Mouse (Mus musculus): ENCODE measurements around the gene Txndc5. TPM values are rescaled to one million over a fixed set of nuclear protein-coding genes. Genes with fewer than 3 reads are reported as not detected.

Txndc5 gene
- total and polyA plus RNA-seq, 3 experiments = 120 to 145 (median 131) TPM

GRCm38 (mm10) chr13:38547717-38548116 lies 19.1 kb upstream of the Txndc5 start:
- H3K27ac ChIP-seq (ENCODE audit: insufficient read depth, low read depth) = peak overlapping the region; percentile 26; the same call in 1 of the 2 replicates
- H3K36me3 ChIP-seq (replicated peaks in 1 of 2; ENCODE audit: control insufficient read depth in 1 of 2, insufficient read depth in 1 of 2, low read length in 1 of 2) = no peaks in the 10 kb centered on the region
- H3K4me3 ChIP-seq (replicated peaks in 1 of 3; ENCODE audit: low read depth in 2 of 3, low read length in 2 of 3, poor library complexity in 1 of 3) = no peak overlapping the region
- peak; percentile 67 for TF ChIP-seq JUN (IDR thresholded peaks at IDR 0.05; ENCODE audit: insufficient read depth, low read depth, low read length)
- TF ChIP-seq POLR2AphosphoS2 (IDR thresholded peaks at IDR 0.05; ENCODE audit: low read depth, low read length) = no peak
- TF ChIP-seq MAFK (IDR thresholded peaks at IDR 0.05; ENCODE audit: insufficient replicate concordance, low read length) = no peak
- no peak for TF ChIP-seq MYC (IDR thresholded peaks at IDR 0.05; ENCODE audit: low read depth, low read length)
- no peak for TF ChIP-seq E2F4 (IDR thresholded peaks at IDR 0.05; ENCODE audit: insufficient replicate concordance, low read depth, low read length)
- TF ChIP-seq USF1 (IDR thresholded peaks at IDR 0.05; ENCODE audit: low read depth, low read length) = no peak
- TF ChIP-seq TCF12 (IDR thresholded peaks at IDR 0.05; ENCODE audit: low read depth, low read length) = no peak
- peak; percentile 43; the same call in 1 of the 2 replicates for TF ChIP-seq JUND (conservative IDR thresholded peaks at IDR 0.05; ENCODE audit: low read depth, low read length)
- TF ChIP-seq IRF4 (IDR thresholded peaks at IDR 0.05; ENCODE audit: low read depth, low read length) = no peak
- peak; percentile 27; the same call in 1 of the 2 replicates for TF ChIP-seq BHLHE40 (IDR thresholded peaks at IDR 0.05; ENCODE audit: low read depth, low read length)
- no peak overlapping the region; the same call in 1 of the 2 replicates for H3K4me2 ChIP-seq (ENCODE audit: insufficient read depth, low read depth, poor library complexity, severe bottlenecking)
- no peak for DNase-seq (ENCODE audit: extremely low read depth)
- peaks cover 15 to 50% of the 10 kb centered on the region in 2 experiments for H3K4me1 ChIP-seq (ENCODE audit: control insufficient read depth in 1 of 2, insufficient read depth in 2 of 2)
- dilution Hi-C loops (cut with MboI; ENCODE audit: extremely low pct_ligation_motif_present, extremely low pct_unique_long_range_greater_than_20kb, low sequenced_read_pairs) = no loop called here
- no peak overlapping the region for H3K9ac ChIP-seq (ENCODE audit: insufficient read depth, low read depth)
- in situ Hi-C loops (cut with MboI; ENCODE audit: low pct_ligation_motif_present, low pct_unique_long_range_greater_than_20kb, low sequenced_read_pairs) = no loop called here
- H3K9me3 ChIP-seq (replicated peaks; ENCODE audit: low read length) = peaks cover 2% of the 10 kb centered on the region
- H3K27me3 ChIP-seq (replicated peaks) = no peaks in the 10 kb centered on the region
- H3K79me2 ChIP-seq (replicated peaks; ENCODE audit: control insufficient read depth, extremely low read depth, insufficient read depth, poor library complexity, severe bottlenecking) = no peaks in the 10 kb centered on the region

DNA sequence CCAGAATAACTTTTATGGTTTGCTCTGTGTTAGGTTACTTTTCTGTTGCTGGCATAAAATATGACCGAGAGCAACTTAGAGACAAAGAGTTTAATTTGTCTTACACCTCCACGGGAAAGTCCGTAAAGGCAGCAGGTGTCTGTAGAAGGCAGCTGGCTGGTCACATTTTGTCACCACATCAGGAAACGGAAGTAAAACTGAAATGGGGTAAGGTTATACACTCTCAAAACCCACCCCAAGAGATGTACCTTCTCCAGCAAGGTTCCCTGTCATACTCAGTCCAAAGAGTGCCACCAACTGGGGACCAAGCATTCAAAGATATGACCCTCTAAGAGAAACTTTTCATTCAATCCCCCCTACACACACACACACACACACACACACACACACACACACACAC lies 18.1 kb upstream of the Txndc5 start:
- H3K27me3 ChIP-seq (replicated peaks) = no peaks in the 10 kb centered on the region
- H3K36me3 ChIP-seq (replicated peaks in 1 of 2; ENCODE audit: control insufficient read depth in 1 of 2, insufficient read depth in 1 of 2, low read length in 1 of 2) = no peaks in the 10 kb centered on the region
- TF ChIP-seq MAZ (IDR thresholded peaks at IDR 0.05; ENCODE audit: low read depth, low read length) (no peak), KAT2A (IDR thresholded peaks at IDR 0.05; ENCODE audit: insufficient replicate concordance, low read length) (no peak), JUN (IDR thresholded peaks at IDR 0.05; ENCODE audit: insufficient read depth, low read depth, low read length) (0 out of 2 replicates have a peak, but pooled peaks have one; percentile 13), CTCF (conservative IDR thresholded peaks at IDR 0.05 in 1 of 2, IDR thresholded peaks at IDR 0.05 in 1 of 2; ENCODE audit: low read depth in 2 of 2, low read length in 2 of 2) (peak in 1 of 2 experiments; percentile 51; a peak in 2 of 4 replicates), BHLHE40 (IDR thresholded peaks at IDR 0.05; ENCODE audit: low read depth, low read length) (peak; percentile 85), HCFC1 (IDR thresholded peaks at IDR 0.05; ENCODE audit: low read depth, low read length) (peak; percentile 63), MEF2A (IDR thresholded peaks at IDR 0.05; ENCODE audit: borderline replicate concordance, low read depth, low read length) (peak; percentile 79; the same call in 1 of the 2 replicates), CHD2 (IDR thresholded peaks at IDR 0.05; ENCODE audit: low read length) (no peak), ZKSCAN1 (IDR thresholded peaks at IDR 0.05; ENCODE audit: borderline replicate concordance, low read depth, low read length) (no peak), SIN3A (IDR thresholded peaks at IDR 0.05; ENCODE audit: low read length) (0 out of 2 replicates have a peak, but pooled peaks have one; percentile 41), ETS1 (conservative IDR thresholded peaks at IDR 0.05; ENCODE audit: low read depth, low read length) (peak; percentile 77), POLR2A (IDR thresholded peaks at IDR 0.05; ENCODE audit: low read depth, low read length) (peak; percentile 55), IRF4 (IDR thresholded peaks at IDR 0.05; ENCODE audit: low read depth, low read length) (peak; percentile 75), RAD21 (IDR thresholded peaks at IDR 0.05; ENCODE audit: low read depth, low read length) (peak; percentile 57), TCF12 (IDR thresholded peaks at IDR 0.05; ENCODE audit: low read depth, low read length) (peak; percentile 95), SMC3 (IDR thresholded peaks at IDR 0.05; ENCODE audit: low read depth, low read length) (peak; percentile 39), MAFK (IDR thresholded peaks at IDR 0.05; ENCODE audit: insufficient replicate concordance, low read length) (no peak), EP300 (IDR thresholded peaks at IDR 0.05; ENCODE audit: low read length) (peak; percentile 90), ELF1 (IDR thresholded peaks at IDR 0.05; ENCODE audit: low read depth, low read length) (peak; percentile 75), RCOR1 (conservative IDR thresholded peaks at IDR 0.05; ENCODE audit: low read depth, low read length) (0 out of 2 replicates have a peak, but pooled peaks have one; percentile 69), MXI1 (IDR thresholded peaks at IDR 0.05; ENCODE audit: low read depth, low read length) (no peak), TBP (conservative IDR thresholded peaks at IDR 0.05; ENCODE audit: low read depth, low read length) (no peak), MYC (IDR thresholded peaks at IDR 0.05; ENCODE audit: low read depth, low read length) (peak; percentile 85), NRF1 (IDR thresholded peaks at IDR 0.05; ENCODE audit: low read depth, low read length) (no peak)
- peaks cover 2% of the 10 kb centered on the region for H3K9me3 ChIP-seq (replicated peaks; ENCODE audit: low read length)
- H3K9ac ChIP-seq (ENCODE audit: insufficient read depth, low read depth) = peak overlapping the region; percentile 34; the same call in 1 of the 2 replicates
- dilution Hi-C loops (cut with MboI; ENCODE audit: extremely low pct_ligation_motif_present, extremely low pct_unique_long_range_greater_than_20kb, low sequenced_read_pairs) (no loop called here), in situ Hi-C loops (cut with MboI; ENCODE audit: low pct_ligation_motif_present, low pct_unique_long_range_greater_than_20kb, low sequenced_read_pairs) (no loop called here)
- 0 out of 2 replicates have a peak overlapping the region, but pooled peaks have one; percentile 39 for H3K27ac ChIP-seq (ENCODE audit: insufficient read depth, low read depth)
- peak; percentile 71 for DNase-seq (ENCODE audit: extremely low read depth)
- H3K4me2 ChIP-seq (ENCODE audit: insufficient read depth, low read depth, poor library complexity, severe bottlenecking) = peak overlapping the region; percentile 27; the same call in 1 of the 2 replicates
- no peak overlapping the region for H3K4me3 ChIP-seq (replicated peaks in 1 of 3; ENCODE audit: low read depth in 2 of 3, low read length in 2 of 3, poor library complexity in 1 of 3)
- no peaks in the 10 kb centered on the region for H3K79me2 ChIP-seq (replicated peaks; ENCODE audit: control insufficient read depth, extremely low read depth, insufficient read depth, poor library complexity, severe bottlenecking)
- H3K4me1 ChIP-seq (ENCODE audit: control insufficient read depth in 1 of 2, insufficient read depth in 2 of 2) = peaks cover 15 to 50% of the 10 kb centered on the region in 2 experiments

Measured in CH12.LX (cell line).